Mouse (Mus musculus) kidney, adult 18-20 months (tissue): ENCODE results near the gene Mfap3l.
"Not testable (repeated sequence)": the region's sequence is repeated elsewhere in the genome, so short reads cannot be mapped to it uniquely, and the experiment has no call there.

Experiments used
- DNase-seq: peaks from one replicate; pipeline ENCODE4 v3.0.0; 2021

Gene Mfap3l

DNA sequence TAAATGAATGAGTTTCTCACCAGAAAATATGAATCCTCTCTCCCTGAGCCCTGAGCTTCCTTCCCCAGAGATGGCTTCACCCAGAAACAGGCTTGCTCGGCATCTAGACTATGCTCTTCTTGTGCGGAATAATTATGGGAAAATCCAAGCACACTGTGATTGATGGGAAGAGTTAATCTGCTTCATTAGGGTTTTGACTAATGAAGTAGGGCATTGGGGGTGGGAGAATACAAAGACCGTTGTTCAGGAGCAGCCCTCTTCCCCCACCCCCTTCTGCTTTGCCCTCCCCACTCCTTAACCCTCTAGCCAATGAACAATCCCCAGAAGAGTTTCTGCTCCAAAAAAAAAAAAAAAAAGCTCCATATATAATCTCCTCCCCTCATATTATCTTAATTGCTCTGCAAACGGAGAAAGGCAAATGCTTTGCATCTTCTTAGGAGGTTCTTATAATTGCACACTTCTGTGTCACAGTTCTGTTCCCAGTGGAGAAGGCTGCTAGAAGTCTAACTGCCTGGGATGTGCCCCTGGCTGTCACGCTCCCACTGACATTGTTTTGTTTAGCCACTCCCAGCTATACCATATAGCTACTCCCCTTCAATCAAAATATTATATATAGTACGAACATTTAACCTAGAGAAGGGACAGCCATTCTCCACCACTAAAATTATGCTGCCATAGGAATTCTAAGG, 24.9 kb downstream of the Mfap3l start:
- no peak for DNase-seq

DNA sequence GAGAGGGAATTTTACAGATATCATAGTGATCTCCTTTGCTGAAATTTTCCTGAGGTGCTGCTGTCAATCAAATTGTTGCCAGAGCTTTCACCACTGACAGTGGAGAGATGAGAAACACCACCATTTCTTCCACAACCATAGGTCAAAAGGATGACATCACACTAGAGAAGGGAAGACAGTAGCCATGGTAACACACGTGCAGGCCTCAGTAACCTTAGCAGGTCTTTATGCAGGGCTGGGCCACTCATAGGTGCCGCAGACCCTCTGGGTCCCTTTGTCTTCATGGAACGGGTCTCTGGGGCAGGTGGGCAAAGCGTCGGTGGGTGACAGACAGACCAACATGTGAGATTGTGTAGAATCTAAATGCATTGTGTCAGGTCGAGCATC, 25.5 kb downstream of the Mfap3l start:
- DNase-seq, result no peak

DNA sequence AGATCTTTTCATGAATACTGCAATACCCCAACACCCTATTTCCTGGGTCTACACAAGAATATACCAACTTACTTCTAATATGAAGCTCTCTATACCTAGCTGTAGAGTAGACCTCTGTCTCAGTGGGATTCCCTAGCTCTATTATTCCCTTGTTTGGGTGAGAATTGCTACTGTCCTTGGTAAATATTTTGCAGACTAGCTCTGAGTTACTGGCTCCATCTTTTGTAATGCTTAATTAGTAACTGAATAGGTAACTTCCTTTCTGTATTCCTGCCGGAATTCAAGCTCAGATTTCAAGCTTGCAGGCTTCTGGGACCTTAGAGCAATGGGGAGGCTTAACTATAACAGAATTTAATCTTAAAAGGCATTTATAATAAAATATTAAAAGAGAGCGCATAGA, 26.1 kb downstream of the Mfap3l start:
- DNase-seq, result not testable (repeated sequence)

DNA sequence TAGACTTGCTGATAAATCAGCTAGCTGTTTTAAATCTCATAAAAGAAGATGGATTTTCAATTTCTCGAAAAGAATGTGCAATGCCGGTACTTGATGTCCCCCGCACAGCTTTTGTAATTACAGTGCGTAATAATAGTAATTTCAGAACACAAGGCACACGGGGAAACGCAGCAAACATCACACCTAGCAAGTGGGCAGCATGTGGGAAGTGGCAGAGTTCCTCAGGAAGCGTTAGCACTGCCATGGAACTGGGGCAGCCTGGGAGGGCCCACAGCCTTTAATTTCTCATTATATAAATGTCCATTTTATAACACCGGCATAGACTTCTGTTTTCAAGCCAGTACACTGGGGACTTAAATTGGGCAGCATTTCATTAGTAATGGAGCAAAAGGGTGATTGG, 27.1 kb downstream of the Mfap3l start:
- DNase-seq, result no peak

DNA sequence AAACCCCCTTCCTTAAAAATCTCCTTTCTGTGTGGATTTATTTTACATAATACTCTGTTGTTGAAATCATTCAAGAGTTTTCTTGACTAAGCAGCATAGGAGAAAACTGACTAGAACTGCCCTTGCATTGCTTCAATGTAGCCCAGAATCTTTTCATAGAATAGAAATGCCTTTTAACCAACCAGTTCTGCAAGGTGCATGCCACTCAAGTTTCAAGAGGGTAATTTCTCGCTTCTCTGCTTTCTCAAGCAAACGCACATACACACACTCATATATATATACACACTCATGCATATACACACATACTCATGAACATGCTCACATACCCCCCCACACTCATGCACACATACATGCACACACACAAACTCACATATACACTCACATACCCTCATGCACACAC, 28.6 kb downstream of the Mfap3l start:
- DNase-seq, result no peak

DNA sequence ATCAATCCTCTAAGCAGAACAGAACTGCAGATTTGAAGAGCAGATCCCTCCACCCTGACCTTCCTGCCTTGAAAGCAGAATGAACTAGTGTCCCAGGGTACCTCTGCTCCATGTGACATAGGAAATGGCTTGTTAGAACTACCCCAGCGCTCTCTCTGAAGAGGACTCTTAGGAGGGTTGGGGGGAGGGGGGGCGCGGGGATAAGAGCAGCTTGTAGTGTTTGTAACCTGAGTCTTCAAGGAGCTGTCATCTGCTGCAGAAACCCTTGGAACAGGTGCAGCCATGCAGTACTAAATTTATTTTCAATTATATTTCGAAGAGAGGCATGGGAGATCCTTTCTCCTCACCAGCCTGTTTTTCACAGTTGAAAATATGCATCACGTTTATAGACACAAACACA, 30.9 kb downstream of the Mfap3l start:
- no peak for DNase-seq

DNA sequence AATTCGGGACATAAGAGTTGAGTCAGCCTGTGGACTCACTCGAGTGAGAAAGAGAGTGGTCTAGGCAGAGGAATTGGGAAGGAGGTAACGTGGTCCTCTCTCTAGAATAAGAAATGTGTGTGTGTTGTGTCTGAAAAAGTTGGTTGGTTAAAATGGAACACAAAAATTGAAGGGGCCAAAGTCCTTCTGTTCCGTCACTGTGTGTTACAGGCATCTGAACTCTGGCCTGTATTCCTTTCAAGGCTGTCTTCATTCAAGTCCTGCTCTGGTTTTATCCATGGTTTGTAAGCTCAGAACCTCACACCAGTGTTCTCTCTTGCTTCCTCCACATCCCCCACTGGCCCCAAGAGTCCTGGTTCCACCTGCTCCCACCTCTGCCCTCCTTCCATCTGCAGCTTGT, 33.2 kb downstream of the Mfap3l start:
- peak; percentile 32 for DNase-seq

DNA sequence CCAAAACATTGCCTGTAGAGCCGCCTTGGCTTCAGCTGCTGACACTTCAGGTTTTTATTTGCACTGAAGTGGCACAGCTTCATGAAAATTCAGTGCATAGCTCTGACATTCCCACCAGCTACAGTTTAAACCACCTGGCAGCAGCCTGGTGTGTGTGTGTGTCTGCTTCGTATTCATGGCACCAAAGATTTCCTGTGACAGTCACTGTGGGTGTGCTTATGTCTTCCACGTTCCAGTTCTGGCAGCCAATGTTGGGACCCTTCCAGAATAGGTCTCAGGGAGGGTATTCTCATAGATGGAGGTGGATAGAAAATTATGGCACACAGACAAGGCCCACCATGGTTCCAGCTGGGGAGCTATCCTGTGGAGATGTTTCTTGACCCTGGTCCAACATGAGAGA, 34.2 kb downstream of the Mfap3l start:
- DNase-seq, result peak; percentile 28

DNA sequence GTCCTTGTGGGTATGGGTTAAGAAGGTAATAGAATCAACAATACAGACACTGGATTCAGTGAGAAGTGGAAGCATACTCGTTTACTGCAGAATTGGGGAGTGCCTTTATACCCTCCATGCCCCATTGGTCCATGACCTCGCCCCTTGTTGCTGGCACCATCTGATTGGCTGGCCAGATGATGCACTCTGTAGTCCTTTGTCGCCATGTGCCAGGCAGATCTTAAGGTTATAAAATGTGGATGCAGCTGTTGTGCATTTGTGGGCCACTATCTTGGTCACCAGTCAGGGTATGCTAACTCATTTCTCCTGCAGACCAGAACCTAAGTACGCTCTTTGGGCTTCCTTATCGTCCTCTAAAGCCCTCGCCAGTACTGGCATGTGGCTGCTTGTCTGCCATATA, 46.0 kb downstream of the Mfap3l start:
- DNase-seq, result no peak

DNA sequence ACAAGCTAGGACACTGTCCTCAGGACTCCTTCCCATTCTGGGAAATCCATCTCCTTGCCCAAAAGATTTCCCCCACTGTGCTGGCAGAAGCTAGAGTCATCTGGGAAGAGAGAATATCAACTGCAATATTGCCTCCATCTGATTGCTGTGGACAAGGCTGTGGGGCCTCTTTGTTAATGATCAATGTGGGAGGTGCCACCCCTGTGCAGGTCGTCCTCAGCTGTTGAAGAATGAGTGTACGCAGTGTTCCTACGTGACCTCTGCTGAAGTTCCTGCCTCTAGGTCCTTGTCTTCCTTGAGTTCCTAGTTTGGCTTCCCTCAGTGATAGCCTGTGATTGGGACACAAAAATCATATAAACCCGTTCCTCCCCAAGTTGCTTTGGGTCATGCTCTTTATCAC, 49.2 kb downstream of the Mfap3l start:
- DNase-seq, result no peak

DNA sequence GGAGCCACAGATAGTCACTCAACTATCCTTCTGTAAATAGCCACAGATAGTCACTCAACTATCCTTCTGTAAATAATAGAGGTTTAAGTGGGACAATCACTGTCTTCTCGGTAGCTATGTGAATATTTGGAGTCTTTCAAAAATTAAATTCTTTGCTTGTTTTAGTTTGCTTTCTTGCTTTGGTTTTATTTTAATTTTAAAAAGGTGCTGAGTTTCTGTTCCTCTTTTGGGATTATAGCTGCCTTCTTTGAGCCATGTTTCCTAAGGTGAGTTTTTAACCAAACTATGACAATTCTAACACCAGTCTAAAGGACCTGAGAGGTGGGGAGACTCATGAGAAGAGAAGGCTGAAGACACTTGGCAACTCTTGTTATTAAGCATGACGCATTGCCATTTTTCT, 49.7 kb downstream of the Mfap3l start:
- DNase-seq, result no peak

DNA sequence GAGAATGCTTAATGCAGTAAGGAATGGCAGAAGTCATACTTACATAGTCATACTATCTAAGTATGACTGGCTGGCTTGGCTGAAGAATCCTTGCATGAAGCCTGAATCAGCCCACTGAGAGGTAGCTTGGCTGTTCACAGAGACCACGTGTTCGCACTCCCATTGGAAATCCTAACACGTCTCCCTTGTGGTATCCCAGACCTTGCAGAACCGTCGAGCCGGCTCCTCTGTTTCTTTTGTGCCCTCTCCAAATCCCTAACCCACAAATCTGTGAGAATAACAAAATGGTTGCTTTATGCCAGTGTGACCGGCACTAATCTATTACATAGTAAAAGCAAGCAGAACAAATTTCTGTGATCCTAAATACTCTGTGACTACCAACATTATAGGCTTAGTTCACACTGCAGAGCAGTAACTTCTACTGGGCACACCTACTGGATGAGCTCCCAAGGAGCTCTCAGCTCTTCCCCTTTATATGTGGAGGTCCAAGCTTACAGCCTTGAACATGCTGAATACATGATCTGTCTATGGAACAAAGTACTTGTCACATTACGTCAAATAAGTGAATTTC, 79.0 kb downstream of the Mfap3l start:
- no peak for DNase-seq

DNA sequence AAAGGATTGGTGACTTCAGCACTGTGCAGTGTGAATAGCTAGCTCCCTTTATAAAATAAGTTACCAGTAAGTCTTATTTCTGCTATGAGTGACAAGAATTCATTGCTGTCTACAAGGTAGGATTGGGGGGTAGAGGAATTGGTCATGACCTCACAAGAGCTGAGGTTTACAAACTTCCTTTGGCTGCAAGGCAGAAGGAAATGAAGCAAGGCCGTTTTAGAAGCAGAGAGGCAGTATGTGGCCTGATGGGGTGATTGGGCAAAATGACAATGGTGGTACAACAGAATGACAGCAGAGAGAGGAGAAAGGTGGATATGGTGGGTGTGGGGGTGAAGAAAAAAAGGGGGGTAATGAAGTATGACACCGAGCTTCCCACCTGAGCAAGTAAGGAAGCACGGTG, 82.1 kb downstream of the Mfap3l start:
- no peak for DNase-seq

DNA sequence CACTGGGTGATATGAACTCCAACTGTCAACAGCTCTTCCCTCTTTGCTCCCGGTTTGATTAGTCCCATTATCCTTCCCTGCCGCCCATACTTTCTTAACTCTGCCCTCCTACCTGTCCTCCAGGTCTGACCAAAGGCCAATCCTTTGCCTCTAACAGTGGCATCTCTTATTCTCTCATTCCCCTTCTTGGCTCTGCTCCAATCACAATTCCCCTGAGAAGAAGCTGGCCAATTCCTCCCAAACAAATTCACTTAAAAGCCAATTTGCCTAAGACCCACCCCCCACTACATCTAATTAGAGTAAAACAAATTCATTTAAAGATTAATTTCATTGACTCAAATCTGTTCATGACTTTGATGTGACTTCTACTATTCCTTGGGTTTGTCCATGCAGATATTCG, 86.1 kb downstream of the Mfap3l start:
- peak; percentile 11 for DNase-seq
